Mouse (Mus musculus): ENCODE measurements around the gene Prok2.

- TF ChIP-seq CTCF (IDR thresholded peaks at IDR 0.05), result no peak
- TF ChIP-seq POLR2A (IDR thresholded peaks at IDR 0.05; ENCODE audit: insufficient read depth, low read depth, low read length), result no peak
Measured at GRCm38 (mm10) chr6:99729853-99730252, 3.7 kb upstream of the Prok2 start.
